Mouse (Mus musculus): Measurements from ENCODE around the gene Wdr83os. TPM values are rescaled to one million over a fixed set of nuclear protein-coding genes. Genes with fewer than 3 reads are reported as not detected.
A peak's percentile ranks its signal among the peaks of the same experiment; 100 is the strongest.

Gene Wdr83os
- 136 and 137 TPM in 2 replicates for polyA plus RNA-seq (2015; fragmentation: Nextera tagmentation; extraction: Ambion mirVana)

DNA sequence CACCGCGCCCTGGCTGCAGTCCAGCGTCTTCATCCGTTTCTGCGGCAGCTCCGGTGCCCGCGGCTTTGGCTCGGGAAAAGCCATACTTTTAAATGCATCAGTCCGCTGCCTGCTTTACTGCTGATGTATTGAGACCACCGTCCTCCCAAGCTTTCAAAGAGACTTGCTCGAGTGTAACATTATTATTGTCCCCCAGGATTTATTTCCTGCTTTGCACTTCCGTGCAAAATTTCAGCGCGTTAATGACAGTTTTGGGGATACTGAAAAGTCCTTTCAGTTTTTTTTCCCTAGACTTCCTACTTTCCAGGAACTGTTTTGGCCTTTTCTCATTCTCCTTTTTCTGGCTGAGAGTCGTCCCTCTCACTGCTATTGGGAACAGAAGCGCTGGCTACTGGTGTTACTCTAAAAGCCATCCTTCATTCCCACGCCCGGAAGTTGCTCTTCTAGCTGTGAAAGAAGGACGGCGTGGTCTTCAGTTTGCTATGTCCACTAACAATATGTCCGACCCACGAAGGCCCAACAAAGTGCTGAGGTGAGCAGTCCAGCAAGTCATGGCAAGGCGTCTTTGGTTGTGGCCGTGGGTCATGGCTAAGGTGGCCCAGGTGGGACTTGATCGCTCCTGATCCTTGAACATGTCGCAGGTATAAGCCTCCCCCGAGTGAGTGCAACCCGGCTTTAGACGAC, at the start of gene Wdr83os:
Wdr83os (plus strand) TSS at position 209 of the 684 bp plus-strand sequence.
- Histone ChIP-seq H3K4me1 (peaks cover 36% of the 10 kb centered on the region), H3K27me3 (no peaks in the 10 kb centered on the region), H3K36me3 (ENCODE audit: poor library complexity, severe bottlenecking) (peaks cover 39% of the 10 kb centered on the region), H3K4me2 (peak within 1 kb of the TSS; percentile 96), H3K4me3 (peak within 1 kb of the TSS; percentile 95), H3K9me3 (replicated peaks) (no peaks in the 10 kb centered on the region), H3K9ac (peak within 1 kb of the TSS; percentile 93), H3K27ac (no peak within 1 kb of the TSS)
- peak; percentile 28 for ATAC-seq
- under 1% methylated on average over 30 of the region's 30 CpGs for WGBS

DNA sequence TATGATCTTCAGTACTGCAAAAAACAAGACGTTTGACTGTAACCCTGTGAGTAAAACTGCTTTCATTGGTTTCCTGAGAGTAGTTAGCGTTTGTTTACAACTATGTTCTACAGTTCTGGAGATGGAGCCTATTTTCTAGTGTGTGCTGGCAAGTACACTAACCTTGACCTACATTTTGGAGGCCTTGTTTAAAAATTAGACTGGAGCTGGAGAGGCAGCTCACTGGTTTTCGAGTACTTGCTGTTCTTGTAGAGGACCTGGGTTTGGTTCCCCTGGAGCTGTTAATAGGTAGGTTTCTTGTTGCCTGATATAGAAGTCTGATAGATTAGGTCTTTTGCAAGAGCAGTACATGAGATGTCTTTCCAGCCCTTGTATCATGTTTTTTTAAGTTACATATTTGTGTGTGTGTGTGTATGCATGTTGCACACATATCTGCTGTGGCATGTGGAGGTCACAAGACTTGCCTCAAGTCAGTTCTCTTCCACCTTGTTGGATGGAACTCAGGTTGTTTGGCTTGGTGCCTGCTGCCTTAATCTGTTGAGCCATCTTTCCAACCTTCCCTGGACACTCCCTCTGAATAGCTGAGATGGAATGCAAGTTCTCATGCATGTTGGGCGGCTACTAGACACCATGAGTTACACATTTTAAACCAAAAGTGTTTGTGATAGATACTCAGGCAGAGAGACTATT, 47.8 kb upstream of the Wdr83os start:
- Histone ChIP-seq H3K27ac (no peak overlapping the region), H3K4me1 (peaks cover 29% of the 10 kb centered on the region), H3K9ac (0 out of 2 replicates have a peak overlapping the region, but pooled peaks have one; percentile 8), H3K36me3 (ENCODE audit: poor library complexity, severe bottlenecking) (peaks cover 48% of the 10 kb centered on the region), H3K4me2 (no peak overlapping the region), H3K27me3 (no peaks in the 10 kb centered on the region), H3K4me3 (no peak overlapping the region), H3K9me3 (replicated peaks) (no peaks in the 10 kb centered on the region)
- WGBS, result 89% methylated on average over 4 of the region's 4 CpGs
- ATAC-seq, result no peak

DNA sequence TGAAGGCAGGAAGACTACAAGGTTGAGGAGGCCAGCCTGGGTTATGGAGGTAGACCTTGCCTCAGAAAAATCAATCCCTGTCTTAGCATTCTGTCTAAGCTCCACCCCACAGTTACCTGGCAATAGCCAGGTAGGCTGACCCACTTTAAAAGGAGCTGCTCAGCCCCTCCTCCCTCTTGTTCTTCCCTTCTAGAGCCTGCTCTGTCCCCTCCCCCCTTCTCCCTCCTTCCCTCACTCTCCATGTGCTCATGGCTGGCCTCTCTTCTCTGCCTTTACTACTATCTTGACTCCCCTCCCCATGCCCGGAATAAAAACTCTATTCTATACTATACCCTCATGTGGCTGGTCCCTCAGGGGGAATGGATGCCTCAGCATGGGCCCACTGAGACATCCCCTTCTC, 46.7 kb upstream of the Wdr83os start:
- Histone ChIP-seq H3K9me3 (replicated peaks) (no peaks in the 10 kb centered on the region), H3K4me1 (peaks cover 29% of the 10 kb centered on the region), H3K9ac (no peak overlapping the region), H3K27me3 (no peaks in the 10 kb centered on the region), H3K4me3 (no peak overlapping the region), H3K36me3 (ENCODE audit: poor library complexity, severe bottlenecking) (peaks cover 48% of the 10 kb centered on the region), H3K27ac (no peak overlapping the region), H3K4me2 (no peak overlapping the region)
- 69% methylated on average over 1 of the region's 1 CpGs for WGBS
- ATAC-seq, result no peak

DNA sequence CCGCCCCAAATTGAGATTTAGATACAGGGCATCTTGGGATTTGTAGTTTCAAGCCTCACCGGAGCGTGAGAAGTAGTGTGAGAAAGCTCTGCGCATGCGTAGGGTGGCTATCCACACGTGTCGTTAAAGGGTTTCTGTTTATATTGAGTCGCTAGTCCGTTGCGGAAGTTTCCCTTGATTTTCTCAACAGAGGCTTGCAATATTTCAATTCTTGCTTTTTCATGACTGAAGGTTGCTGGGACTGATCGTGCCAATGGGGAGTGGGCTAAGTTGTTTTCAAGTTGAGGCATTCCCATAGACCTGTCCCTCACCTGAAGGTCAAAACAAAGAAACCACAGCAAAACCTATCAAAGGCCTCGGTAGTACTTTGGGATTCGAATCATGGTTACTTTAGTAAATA, 45.8 kb upstream of the Wdr83os start:
- H3K9ac ChIP-seq, result peak overlapping the region; percentile 72
- no peak overlapping the region for H3K27ac ChIP-seq
- no peak for ATAC-seq
- H3K4me3 ChIP-seq, result peak overlapping the region; percentile 86
- peak overlapping the region; percentile 98 for H3K4me2 ChIP-seq
- no peaks in the 10 kb centered on the region for H3K9me3 ChIP-seq (replicated peaks)
- 4% methylated on average over 12 of the region's 13 CpGs for WGBS
- peaks cover 40% of the 10 kb centered on the region for H3K36me3 ChIP-seq (ENCODE audit: poor library complexity, severe bottlenecking)
- H3K27me3 ChIP-seq, result no peaks in the 10 kb centered on the region
- peaks cover 32% of the 10 kb centered on the region for H3K4me1 ChIP-seq

GRCm38 (mm10) chr8:85035165-85035727, 45.3 kb upstream of the Wdr83os start:
- ATAC-seq, result no peak
- peaks cover 35% of the 10 kb centered on the region for H3K4me1 ChIP-seq
- H3K27ac ChIP-seq, result 0 out of 2 replicates have a peak overlapping the region, but pooled peaks have one; percentile 83

GRCm38 (mm10) chr8:85035728-85036310, 44.7 kb upstream of the Wdr83os start:
- peak overlapping the region; percentile 72 for H3K9ac ChIP-seq
- H3K4me2 ChIP-seq, result peak overlapping the region; percentile 98
- WGBS, result 1% methylated on average over 15 of the region's 15 CpGs
- peaks cover 35% of the 10 kb centered on the region for H3K36me3 ChIP-seq (ENCODE audit: poor library complexity, severe bottlenecking)
- H3K9me3 ChIP-seq (replicated peaks), result no peaks in the 10 kb centered on the region
- ATAC-seq, result peak; percentile 3; the same call in 1 of the 2 replicates
- H3K27ac ChIP-seq, result peak overlapping the region; percentile 83
- H3K4me3 ChIP-seq, result peak overlapping the region; percentile 86
- no peaks in the 10 kb centered on the region for H3K27me3 ChIP-seq
- peaks cover 35% of the 10 kb centered on the region for H3K4me1 ChIP-seq

More at GRCm38 (mm10) chr8:85035165-85035727, 45.3 kb upstream of the Wdr83os start:
- Histone ChIP-seq H3K27me3 (no peaks in the 10 kb centered on the region), H3K4me3 (peak overlapping the region; percentile 86), H3K36me3 (ENCODE audit: poor library complexity, severe bottlenecking) (peaks cover 35% of the 10 kb centered on the region), H3K9ac (peak overlapping the region; percentile 72), H3K4me2 (peak overlapping the region; percentile 98), H3K9me3 (replicated peaks) (no peaks in the 10 kb centered on the region)
- 7% methylated on average over 12 of the region's 12 CpGs for whole genome bisulfite sequencing

DNA sequence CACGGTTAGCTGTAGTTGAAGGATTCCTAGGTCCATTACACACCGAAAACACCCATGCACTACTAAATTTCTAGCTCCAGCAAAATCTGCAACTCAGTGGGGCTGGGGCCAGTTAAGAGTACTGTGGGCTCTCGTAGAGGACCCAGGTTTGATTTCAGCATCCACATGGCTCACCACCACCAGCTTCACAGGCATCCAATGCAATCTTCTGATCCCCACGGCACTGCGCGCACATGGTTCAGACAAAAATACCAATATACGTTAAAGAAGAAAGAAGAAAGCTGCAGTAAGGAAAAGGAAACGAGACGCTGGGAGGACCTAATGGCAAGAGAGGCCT, 44.2 kb upstream of the Wdr83os start:
- peak overlapping the region; percentile 86 for H3K4me3 ChIP-seq
- peak; percentile 55 for ATAC-seq
- H3K36me3 ChIP-seq (ENCODE audit: poor library complexity, severe bottlenecking), result peaks cover 36% of the 10 kb centered on the region
- H3K4me1 ChIP-seq, result peaks cover 35% of the 10 kb centered on the region
- H3K4me2 ChIP-seq, result peak overlapping the region; percentile 98
- H3K27me3 ChIP-seq, result no peaks in the 10 kb centered on the region
- H3K27ac ChIP-seq, result peak overlapping the region; percentile 83
- H3K9ac ChIP-seq, result peak overlapping the region; percentile 72
- WGBS, result under 1% methylated on average over 9 of the region's 9 CpGs
- no peaks in the 10 kb centered on the region for H3K9me3 ChIP-seq (replicated peaks)

DNA sequence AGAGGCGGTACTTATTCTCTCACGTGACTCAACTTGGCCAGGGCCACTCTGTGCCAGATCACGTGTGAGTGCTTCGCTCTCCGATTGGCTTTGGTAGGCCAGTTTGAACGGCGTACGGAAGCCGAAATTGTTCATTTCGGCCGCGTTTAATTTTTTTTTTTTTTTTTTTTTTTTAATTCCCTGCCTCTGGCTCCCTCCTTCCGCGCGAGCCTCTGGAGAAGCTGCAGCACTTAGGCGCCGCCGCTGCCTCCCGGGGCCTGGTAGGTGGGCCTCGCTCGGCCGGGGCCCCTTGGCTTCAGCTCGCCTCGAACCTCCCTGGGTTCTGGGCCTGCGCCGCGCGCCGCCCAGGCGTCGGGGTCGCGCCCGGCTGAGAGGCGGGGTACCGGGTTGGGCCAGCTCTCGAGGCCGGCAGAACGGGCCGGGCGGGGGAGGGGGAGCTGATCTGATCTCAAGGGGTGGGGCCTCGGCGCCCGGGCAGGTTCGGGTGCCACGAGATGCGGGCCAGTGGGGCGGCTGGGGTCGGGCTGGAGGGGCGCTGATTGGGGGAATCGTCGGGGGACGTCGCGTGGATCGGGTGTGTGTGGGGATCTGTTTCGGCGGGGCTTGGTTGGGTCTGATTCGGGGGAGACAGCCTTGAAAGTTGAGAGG, 43.7 kb upstream of the Wdr83os start, which contains the start of gene Tnpo2:
Tnpo2 (plus strand) TSS at position 198 of the 648 bp plus-strand sequence.
- Histone ChIP-seq H3K27ac (peak within 1 kb of the TSS; percentile 99), H3K9ac (peak within 1 kb of the TSS; percentile 94), H3K4me3 (peak within 1 kb of the TSS; percentile 86), H3K4me1 (peaks cover 35% of the 10 kb centered on the region), H3K36me3 (ENCODE audit: poor library complexity, severe bottlenecking) (peaks cover 36% of the 10 kb centered on the region), H3K4me2 (peak within 1 kb of the TSS; percentile 98), H3K9me3 (replicated peaks) (no peaks in the 10 kb centered on the region), H3K27me3 (no peaks in the 10 kb centered on the region)
- ATAC-seq, result peak; percentile 93
- WGBS, result under 1% methylated on average over 57 of the region's 59 CpGs

DNA sequence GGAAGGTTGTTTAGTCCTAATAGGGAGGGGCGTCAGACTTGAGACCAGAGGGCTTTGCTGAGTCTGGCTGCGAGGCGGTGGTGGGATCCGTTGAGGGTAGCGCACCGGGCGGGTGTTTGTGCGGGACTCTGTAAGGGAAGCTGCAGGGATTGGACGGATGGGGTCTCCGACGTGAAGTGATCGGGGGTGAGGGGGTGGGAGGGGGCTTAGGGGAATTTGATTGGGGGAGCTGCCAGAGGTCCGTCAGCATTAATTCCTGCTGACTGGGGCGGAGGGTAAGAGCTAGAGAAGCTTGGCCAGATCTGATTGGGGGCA, 43.2 kb upstream of the Wdr83os start:
- Histone ChIP-seq H3K4me3 (peak overlapping the region; percentile 86), H3K27ac (peak overlapping the region; percentile 99), H3K4me1 (peaks cover 35% of the 10 kb centered on the region), H3K27me3 (no peaks in the 10 kb centered on the region), H3K9ac (peak overlapping the region; percentile 94), H3K9me3 (replicated peaks) (no peaks in the 10 kb centered on the region), H3K4me2 (peak overlapping the region; percentile 98), H3K36me3 (ENCODE audit: poor library complexity, severe bottlenecking) (peaks cover 36% of the 10 kb centered on the region)
- ATAC-seq, result peak; percentile 63
- 2% methylated on average over 14 of the region's 14 CpGs for WGBS

GRCm38 (mm10) chr8:85037681-85038531, 42.6 kb upstream of the Wdr83os start:
- Histone ChIP-seq H3K9me3 (replicated peaks) (no peaks in the 10 kb centered on the region), H3K27me3 (no peaks in the 10 kb centered on the region), H3K36me3 (ENCODE audit: poor library complexity, severe bottlenecking) (peaks cover 34% of the 10 kb centered on the region), H3K4me3 (peak overlapping the region; percentile 86), H3K4me2 (peak overlapping the region; percentile 98), H3K4me1 (peaks cover 35% of the 10 kb centered on the region), H3K27ac (peak overlapping the region; percentile 99), H3K9ac (peak overlapping the region; percentile 94)
- ATAC-seq, result no peak
- WGBS, result under 1% methylated on average over 57 of the region's 57 CpGs

- 94% methylated on average over 6 of the region's 6 CpGs for WGBS
- H3K4me2 ChIP-seq, result no peak overlapping the region
- H3K9me3 ChIP-seq (replicated peaks), result no peaks in the 10 kb centered on the region
- H3K4me1 ChIP-seq, result peaks cover 13% of the 10 kb centered on the region
- no peak overlapping the region for H3K4me3 ChIP-seq
- peaks cover 79% of the 10 kb centered on the region for H3K36me3 ChIP-seq (ENCODE audit: poor library complexity, severe bottlenecking)
- no peak overlapping the region for H3K27ac ChIP-seq
- H3K27me3 ChIP-seq, result no peaks in the 10 kb centered on the region
- H3K9ac ChIP-seq, result no peak overlapping the region
- no peak for ATAC-seq
Observed at GRCm38 (mm10) chr8:85043619-85044018, 36.9 kb upstream of the Wdr83os start.
